Mouse (Mus musculus): ENCODE results near the gene Slc26a11.

Gene Slc26a11

DNA sequence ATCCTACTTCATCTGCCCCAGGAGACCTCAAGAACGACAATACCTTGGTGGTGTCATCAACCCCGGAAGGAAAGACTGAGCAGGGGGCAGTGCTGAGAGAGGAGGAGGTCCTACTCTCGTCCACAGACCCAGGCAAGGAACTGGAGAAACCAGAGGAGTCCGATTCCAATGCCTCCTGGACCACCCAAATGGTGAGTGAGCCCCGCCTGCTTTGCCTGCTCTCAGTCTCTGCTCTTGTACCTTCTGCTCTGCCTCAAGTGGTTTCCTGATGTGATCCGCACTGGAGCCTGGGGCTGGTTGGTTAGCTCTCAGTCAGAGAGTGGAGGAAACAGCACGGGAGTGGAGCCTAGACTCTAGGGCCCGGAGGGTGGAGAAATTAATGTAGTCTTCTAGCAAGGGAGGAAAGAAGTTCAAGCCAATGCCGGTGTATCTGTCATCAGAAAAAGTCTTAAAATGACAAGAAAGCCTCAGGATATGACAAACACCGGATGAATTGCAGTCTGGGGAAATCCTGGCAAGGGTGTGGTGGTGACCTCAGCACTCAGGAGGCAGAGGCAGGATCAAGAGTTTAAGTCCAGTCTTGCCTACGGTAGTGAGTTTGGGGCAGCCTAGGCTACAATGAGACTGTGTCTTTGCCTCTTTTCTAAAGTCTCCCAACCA, 47.3 kb downstream of the Slc26a11 start:
- DNase-seq (ENCODE audit: low spot score in 2 of 2) = no peak

DNA sequence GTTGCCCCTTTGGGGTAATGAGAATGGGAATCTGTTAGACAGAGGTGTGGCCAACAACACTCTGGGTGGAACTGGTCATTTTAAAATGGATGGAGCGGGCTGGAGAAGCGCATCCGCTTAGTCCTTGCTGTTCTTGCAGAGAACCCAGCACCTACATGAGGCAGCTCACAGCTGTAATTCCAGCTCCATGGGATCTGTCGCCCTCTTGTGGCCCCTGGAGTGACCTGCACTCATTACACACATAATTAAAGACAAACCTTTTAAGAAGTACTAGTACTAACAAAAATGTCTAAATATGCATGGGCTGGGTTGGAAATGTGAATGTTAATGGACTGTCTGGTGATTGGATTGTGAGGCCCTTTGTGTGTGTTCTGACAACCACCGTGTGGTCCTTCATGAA, 49.3 kb downstream of the Slc26a11 start:
- DNase-seq (ENCODE audit: low spot score in 2 of 2) = peak in 1 of 2 experiments; percentile 42

DNA sequence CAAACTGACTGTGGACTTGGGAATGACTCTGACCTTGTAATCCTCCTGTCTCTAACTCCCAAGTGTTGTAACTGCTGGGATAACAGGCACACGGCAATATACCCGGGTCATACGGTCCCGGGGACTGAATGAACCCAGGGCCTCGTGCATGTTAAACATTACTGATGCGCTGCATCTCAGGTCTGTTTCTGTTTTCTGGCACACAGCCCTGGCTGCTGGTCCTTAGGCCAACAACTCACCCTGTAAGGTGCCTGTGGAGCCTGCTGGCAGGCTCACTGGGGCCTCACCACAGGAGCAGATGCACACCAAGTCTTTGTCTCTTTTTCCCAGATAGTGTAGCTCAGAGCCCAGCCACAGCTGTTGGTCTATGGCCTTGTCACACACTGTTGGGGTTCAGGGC, 52.0 kb downstream of the Slc26a11 start:
- DNase-seq (ENCODE audit: low spot score in 2 of 2) = no peak

DNA sequence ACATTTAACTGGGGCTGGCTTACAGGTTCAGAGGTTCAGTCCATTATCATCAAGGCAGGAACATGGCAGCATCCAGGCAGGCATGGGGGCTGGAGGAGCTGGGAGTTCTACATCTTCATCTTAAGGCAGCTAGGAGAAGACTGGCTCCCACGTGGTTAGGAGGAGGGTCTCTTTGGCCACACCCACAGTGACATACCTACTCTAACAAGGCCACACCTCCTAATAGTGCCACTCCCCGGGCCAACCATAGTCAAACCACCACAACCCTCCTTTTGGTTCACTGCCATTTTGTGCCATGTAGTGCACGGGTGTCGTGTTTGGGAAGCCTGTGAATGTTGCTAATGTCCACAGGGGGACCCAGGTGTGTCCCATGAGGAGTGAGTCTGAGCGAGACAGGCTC, 52.6 kb downstream of the Slc26a11 start:
- no peak for DNase-seq (ENCODE audit: low spot score in 2 of 2)

DNA sequence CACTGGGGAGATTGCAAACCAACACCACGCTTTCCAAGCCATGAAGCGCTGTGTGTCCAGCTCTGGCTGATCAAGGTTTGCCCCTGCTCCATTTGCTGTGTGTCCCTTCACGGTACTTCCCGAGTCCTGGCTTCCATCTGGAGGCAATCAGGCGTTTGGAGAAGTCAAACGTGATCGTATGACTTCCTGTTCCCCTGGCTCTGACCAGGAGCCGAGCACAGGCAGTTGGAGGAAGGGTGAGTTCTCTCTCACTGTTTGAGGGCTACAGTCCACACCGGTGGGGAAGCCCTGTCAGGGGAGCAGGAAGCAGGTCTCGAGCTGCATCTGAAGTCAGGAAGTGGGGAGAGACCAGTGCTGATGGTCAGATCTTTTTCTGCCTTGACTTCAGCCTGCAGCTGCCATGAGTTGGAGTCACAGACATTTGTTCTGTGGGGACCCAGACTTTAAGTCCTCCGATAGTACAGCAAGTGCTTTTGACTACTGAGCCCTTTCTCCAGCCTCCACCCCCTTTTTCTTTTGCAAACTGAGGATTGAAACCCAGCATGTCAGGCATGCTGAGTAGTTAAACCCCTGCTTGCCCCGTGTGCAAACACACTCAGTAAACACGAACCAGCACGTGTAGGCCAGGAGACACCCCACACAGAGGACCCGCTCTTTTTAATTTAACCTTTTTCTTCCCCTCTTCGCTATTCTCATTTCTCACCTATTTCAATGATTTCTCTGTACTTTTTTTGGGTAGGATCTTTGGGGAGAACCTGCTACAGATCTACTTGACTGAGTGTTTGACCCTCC, 64.2 kb downstream of the Slc26a11 start:
- DNase-seq (ENCODE audit: low spot score in 2 of 2) = no peak

DNA sequence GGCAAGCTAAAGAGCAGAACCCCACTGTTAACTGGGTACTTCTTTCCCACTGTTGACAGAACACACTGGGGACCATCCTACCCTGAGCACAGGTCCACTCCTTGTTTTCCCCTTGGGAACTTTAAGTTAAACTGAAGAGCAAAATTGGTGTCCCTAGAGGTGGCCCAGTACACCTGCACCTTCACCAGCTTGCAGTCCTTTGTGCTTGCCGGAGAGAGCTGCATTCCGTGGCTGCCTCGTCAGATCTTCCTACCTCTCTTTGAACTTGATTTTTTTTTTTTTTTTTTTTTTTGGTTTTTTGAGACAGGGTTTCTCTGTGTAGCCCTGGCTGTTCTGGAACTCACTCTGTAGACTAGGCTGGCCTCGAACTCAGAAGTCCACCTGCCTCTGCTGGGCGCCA, 65.1 kb downstream of the Slc26a11 start:
- no peak for DNase-seq (ENCODE audit: low spot score in 2 of 2)

DNA sequence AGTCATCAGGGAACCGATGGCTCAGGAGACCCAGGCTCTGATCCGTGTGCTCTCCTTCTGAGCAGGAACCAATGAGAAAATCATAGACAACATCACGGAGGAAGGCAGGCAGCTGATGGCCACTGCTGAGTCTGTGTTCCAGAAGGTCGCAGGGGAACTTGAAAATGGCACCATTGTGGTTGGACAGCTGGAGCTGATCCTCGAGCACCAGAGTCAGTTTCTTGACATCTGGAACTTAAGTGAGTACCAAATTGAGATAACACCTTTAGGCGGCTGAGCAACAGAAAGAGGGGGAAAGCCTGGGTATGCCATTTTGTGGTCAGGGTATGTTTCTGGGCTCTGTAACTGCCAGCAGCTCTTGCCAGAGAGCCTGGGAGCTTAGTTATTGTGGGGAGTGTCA, 72.1 kb downstream of the Slc26a11 start:
- DNase-seq (ENCODE audit: low spot score in 2 of 2) = no peak

DNA sequence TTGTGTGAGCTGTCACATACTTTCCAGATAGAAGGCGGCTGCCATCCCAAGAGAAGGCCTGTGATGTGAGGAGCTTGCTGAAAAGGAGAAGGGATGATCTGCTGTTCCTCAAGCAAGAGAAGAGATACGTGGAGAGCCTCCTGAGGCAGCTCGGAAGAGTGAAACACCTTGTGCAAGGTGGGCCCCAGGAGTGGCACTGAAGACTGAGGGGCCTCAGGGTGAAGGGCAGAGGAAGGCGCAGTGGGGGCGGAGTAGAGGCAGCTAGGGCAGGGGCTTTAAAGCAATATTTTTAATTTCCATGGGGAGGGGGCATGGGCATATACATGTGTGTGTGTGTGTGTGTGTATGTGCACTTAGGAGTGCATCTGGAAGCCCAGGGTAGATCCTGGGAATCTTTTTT, 72.6 kb downstream of the Slc26a11 start:
- DNase-seq (ENCODE audit: low spot score in 2 of 2) = no peak

DNA sequence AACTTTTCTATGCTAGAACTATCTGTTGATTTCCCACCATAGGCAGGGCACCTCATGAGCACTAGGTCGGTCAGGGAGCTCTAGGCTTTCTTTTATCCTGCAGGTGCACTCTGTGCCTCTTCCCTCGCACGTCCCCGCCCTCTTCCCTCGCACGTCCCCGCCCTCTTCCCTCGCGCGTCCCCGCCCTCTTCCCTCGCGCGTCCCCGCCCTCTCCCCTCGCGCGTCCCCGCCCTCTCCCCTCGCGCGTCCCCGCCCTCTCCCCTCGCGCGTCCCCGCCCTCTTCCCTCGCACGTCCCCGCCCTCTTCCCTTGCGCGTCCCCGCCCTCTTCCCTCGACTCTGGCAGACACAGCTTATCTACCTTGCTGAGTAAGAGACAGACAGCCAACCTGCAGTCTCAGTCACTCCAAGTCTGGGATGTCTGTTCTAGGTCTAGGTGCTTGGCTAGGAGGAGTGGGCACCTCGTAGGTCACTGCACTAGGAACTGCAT, 73.3 kb downstream of the Slc26a11 start:
- peak; percentile 57 to 61 for DNase-seq (ENCODE audit: low spot score in 2 of 2)
